Mouse (Mus musculus): ENCODE measurements around the gene Cyth2.

GRCm38 (mm10) chr7:45785388-45786135, 28.8 kb downstream of the Cyth2 start:
- TF ChIP-seq POLR2A (IDR thresholded peaks at IDR 0.05; ENCODE audit: low read depth, low read length) (no peak), CTCF (IDR thresholded peaks at IDR 0.05; ENCODE audit: extremely low read depth, insufficient read depth, insufficient read length, insufficient replicate concordance) (no peak)
